Mouse (Mus musculus) forebrain, embryonic 10.5 days (tissue): ENCODE measurements around the gene Foxo6. TPM values are rescaled to one million over a fixed set of nuclear protein-coding genes. Genes with fewer than 3 reads are reported as not detected.
A peak's percentile ranks its signal among the peaks of the same experiment; 100 is the strongest.

ENCODE experiments used
- DNase-seq: peaks from one replicate; pipeline ENCODE4 v3.0.0-alpha.2; 2017; ENCODE audit warnings: low spot score; ENCODE audit errors: extremely low spot score
- H3K27ac ChIP-seq: fragments of 300-500 bp; sonication (generic); 2 replicates; pipeline ENCODE4 v1.5.1; 2016; ENCODE audit warnings: mild to moderate bottlenecking
- H3K27me3 ChIP-seq: fragments of 300-500 bp; sonication (generic); 2 replicates; pipeline ENCODE4 v1.6.1; 2016; ENCODE audit warnings: mild to moderate bottlenecking; ENCODE audit not compliant: poor library complexity, severe bottlenecking
- H3K36me3 ChIP-seq: fragments of 300-500 bp; sonication (generic); replicated peaks from 2 replicates; pipeline ENCODE4 v1.6.1; 2016; ENCODE audit warnings: mild to moderate bottlenecking, moderate library complexity
- H3K4me1 ChIP-seq: fragments of 300-500 bp; sonication (generic); 2 replicates; pipeline ENCODE4 v1.6.1; 2016
- H3K4me3 ChIP-seq: fragments of 300-500 bp; sonication (generic); 2 replicates; pipeline ENCODE4 v1.5.1; 2016; ENCODE audit warnings: mild to moderate bottlenecking, moderate library complexity
- H3K9me3 ChIP-seq: fragments of 300-500 bp; sonication (generic); 2 replicates; pipeline ENCODE4 v1.6.1; 2016; ENCODE audit warnings: mild to moderate bottlenecking, moderate library complexity
- WGBS: fragments of 180-500 bp; shearing (Covaris S2); methylation state at CpG from one replicate; pipeline ENCODE4 v1.1.7; 2016; 5-methylcytosine and 5-hydroxymethylcytosine counted together
- polyA plus RNA-seq: library from polyadenylated mRNA; unstranded; fragments of >200 nt; fragmentation: Nextera tagmentation; extraction: Ambion mirVana; gene quantifications from 2 replicates; pipeline ENCODE4 v1.2.1, GENCODE M21; 2016

Foxo6 gene
- polyA plus RNA-seq, 1 experiment from 2014 or later = 0.06 TPM

DNA sequence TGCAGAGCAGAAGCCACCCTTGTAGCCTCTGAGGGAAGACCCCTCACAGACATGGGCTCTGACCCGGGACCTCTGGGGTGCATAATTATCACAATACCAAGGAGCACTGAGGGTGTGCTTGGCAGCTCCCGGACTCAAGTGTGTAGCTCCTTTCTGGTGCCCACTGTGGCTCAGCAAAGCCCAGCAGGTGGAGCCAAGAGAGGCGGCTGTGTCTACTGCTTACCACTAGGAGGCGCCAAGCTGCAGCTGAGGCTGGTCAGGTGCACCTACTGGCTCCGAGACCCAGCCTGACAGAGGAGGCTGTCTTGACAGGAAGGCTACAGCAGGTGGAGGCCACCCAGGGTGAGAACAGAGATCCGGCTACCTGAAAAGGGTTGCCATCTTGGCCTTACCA, 56.9 kb downstream of the Foxo6 start:
- Histone ChIP-seq H3K27me3 (peaks cover 49% of the 10 kb centered on the region), H3K27ac (no peak overlapping the region), H3K36me3 (no peaks in the 10 kb centered on the region), H3K4me1 (no peaks in the 10 kb centered on the region), H3K9me3 (no peaks in the 10 kb centered on the region), H3K4me3 (no peak overlapping the region)
- 15% methylated on average over 6 of the region's 6 CpGs for WGBS
- DNase-seq = peak; percentile 71

DNA sequence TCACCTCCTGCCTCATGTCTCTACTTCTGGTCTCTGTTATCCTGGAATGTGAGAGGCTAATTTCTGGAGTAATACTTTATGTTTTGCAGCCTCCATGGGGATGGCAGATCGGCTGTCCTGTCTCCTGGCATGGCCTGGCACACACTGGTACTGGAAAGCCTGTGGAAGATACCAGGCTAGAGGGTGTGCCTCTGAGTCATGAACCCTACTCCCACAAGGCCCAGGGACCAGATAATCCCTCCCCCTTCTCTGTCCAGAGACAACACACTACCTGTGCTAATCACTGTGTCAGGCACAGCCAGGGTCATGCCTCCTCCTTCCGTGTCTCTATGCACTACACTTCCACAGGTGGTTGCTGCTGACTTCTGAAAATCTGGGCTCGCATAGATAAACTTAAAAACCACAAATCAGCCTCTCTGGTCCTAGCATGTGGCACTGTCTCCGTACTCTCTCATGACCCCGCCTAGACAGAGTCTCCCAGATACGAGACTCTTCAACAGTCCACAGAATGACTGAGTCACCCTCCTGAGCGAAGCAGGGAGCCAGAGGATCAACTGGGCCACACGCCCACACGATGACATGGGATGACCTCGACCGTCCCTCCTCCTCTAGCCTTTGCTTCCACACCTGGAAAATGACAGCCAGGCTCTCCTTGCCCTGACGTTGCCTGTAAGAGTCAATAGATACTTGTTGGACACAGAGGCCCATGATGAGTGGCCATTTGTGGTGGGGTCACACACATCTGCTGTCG, 57.5 kb downstream of the Foxo6 start:
- WGBS = 76% methylated on average over 13 of the region's 13 CpGs

DNA sequence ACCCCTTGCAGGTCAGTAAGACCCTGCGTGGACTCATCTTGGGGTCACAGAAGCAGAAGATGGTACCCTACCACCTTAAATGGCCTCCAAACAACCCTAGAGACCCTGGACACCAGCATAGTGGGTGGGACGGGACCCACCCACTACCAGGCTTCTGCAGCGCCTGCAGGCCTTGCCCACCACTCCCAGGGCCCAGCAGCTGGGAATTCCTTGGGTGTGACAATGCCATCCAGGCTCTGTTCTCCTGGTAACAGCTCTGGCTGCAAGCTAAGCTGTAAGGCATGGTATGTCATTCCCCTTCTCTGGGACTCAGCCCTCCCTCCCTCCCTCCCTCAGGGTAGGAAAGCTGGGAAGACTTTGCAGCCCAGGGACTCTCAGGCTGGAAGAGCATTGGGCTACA, 58.5 kb downstream of the Foxo6 start:
- Histone ChIP-seq H3K9me3 (no peaks in the 10 kb centered on the region), H3K27me3 (peaks cover 54% of the 10 kb centered on the region), H3K4me3 (no peak overlapping the region), H3K27ac (no peak overlapping the region), H3K4me1 (no peaks in the 10 kb centered on the region), H3K36me3 (no peaks in the 10 kb centered on the region)
- WGBS = 81% methylated on average over 3 of the region's 3 CpGs
- no peak for DNase-seq

More for the DNA sequence above, 57.5 kb downstream of the Foxo6 start:
- H3K27me3 ChIP-seq = peaks cover 49% of the 10 kb centered on the region
- no peak overlapping the region for H3K27ac ChIP-seq
- no peaks in the 10 kb centered on the region for H3K36me3 ChIP-seq
- H3K9me3 ChIP-seq = no peaks in the 10 kb centered on the region
- H3K4me1 ChIP-seq = no peaks in the 10 kb centered on the region
- no peak for DNase-seq
- no peak overlapping the region for H3K4me3 ChIP-seq

DNA sequence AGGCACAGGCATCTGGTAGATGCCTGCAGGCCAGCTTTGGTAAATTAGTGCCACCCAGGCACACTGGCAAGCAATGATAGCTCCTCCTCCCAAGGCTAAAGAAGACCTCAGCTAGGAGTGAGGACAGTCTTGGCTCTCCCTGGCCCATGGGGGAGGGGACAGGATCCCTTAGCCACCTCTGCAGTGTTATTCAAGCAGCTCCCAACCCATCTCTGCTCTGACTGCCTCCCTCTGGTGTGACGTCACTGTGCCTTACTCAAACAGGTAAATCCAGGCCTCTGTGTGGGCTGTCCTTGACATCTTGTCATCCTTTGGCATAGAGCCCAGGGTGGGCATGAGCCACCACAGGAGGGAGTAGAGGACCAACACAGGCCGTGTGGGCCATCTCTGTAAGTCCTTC, 59.9 kb downstream of the Foxo6 start:
- no peaks in the 10 kb centered on the region for H3K36me3 ChIP-seq
- no peak overlapping the region for H3K27ac ChIP-seq
- no peak for DNase-seq
- peaks cover 5% of the 10 kb centered on the region; the same call in 1 of the 2 replicates for H3K4me1 ChIP-seq
- peaks cover 53% of the 10 kb centered on the region for H3K27me3 ChIP-seq
- H3K9me3 ChIP-seq = no peaks in the 10 kb centered on the region
- 51% methylated on average over 2 of the region's 2 CpGs for WGBS
- H3K4me3 ChIP-seq = no peak overlapping the region

DNA sequence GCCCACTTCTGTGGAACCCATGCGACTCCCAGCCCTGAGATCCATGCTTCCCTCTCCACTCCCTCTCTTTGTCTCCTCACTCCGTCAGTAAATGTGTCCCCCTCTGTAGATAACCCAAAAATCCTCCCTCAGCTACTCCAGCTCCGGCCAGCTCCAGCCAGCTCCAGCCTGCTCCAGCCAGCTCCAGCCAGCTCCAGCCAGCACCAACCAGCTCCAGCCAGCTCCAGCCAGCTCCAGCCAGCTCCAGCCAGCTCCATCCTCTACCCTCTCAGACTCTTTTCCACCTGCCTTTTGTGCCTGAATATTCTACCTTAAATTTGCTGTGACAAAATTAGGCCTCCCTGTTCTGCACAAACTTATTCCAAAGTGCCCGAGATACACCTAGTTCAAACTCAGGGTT, 60.5 kb downstream of the Foxo6 start:
- Histone ChIP-seq H3K4me3 (no peak overlapping the region), H3K27me3 (peaks cover 50% of the 10 kb centered on the region), H3K9me3 (no peaks in the 10 kb centered on the region), H3K27ac (peak overlapping the region; percentile 65), H3K4me1 (peaks cover 5% of the 10 kb centered on the region; the same call in 1 of the 2 replicates), H3K36me3 (no peaks in the 10 kb centered on the region)
- DNase-seq = no peak
- WGBS = 74% methylated on average over 4 of the region's 4 CpGs

DNA sequence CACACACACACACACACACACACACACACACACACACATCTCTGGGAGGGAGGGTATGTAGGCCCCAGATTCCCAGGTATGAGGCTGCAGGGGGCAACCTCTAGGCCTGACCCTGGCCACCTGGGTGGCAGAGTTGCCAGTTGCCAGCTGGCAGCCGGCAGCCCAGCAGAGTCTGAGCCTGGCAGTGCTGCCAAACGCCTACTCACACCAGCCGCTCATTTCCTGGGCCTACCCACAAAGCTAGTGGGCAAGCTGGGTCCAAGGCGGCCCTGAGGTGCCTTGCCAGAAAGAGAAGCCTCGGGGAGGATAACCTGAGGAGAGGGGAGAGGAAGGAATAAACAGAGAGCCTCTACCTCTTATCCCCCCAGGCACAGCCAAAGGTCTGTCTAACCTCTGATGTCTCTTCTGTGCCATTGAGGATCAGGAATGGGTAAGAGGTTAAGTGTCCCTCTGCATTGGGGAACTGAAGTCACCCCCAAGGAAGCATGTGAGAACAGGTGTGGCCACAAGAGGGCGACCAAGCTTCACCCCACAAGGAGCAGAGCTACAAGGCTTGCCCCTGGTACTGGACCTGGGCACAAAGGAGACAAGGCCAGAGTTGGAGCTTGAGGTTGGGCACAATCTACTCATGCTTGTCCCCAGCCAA, 61.9 kb downstream of the Foxo6 start:
- Histone ChIP-seq H3K4me3 (no peak overlapping the region), H3K27ac (no peak overlapping the region), H3K36me3 (no peaks in the 10 kb centered on the region), H3K4me1 (peaks cover 5% of the 10 kb centered on the region; the same call in 1 of the 2 replicates), H3K27me3 (peaks cover 43% of the 10 kb centered on the region), H3K9me3 (no peaks in the 10 kb centered on the region)
- DNase-seq = peak; percentile 75
- 65% methylated on average over 6 of the region's 6 CpGs for WGBS

DNA sequence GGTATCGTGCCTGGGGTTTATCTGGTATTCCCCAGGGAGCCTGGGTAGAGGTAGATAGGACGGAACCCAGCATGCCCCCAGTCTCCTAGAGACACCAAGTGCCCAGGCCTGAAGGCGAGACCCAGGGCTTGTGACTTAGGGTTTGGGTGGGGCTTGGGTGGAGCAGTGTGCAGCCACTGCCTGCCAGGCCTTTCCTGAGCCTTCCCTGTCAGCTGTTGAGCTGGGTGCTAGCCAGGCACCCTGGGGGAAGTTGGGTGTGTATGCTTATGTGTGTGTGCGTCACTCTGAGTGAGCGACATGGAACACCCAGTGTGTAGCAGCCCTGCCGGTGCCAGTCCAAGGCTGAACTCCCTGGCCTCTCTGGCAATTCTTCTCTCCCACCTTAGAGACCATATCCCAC, 63.3 kb downstream of the Foxo6 start:
- no peak overlapping the region for H3K4me3 ChIP-seq
- H3K27ac ChIP-seq = no peak overlapping the region
- no peaks in the 10 kb centered on the region for H3K9me3 ChIP-seq
- WGBS = 88% methylated on average over 6 of the region's 6 CpGs
- H3K27me3 ChIP-seq = peaks cover 35% of the 10 kb centered on the region
- no peaks in the 10 kb centered on the region for H3K36me3 ChIP-seq
- no peak for DNase-seq
- H3K4me1 ChIP-seq = peaks cover 5% of the 10 kb centered on the region; the same call in 1 of the 2 replicates

DNA sequence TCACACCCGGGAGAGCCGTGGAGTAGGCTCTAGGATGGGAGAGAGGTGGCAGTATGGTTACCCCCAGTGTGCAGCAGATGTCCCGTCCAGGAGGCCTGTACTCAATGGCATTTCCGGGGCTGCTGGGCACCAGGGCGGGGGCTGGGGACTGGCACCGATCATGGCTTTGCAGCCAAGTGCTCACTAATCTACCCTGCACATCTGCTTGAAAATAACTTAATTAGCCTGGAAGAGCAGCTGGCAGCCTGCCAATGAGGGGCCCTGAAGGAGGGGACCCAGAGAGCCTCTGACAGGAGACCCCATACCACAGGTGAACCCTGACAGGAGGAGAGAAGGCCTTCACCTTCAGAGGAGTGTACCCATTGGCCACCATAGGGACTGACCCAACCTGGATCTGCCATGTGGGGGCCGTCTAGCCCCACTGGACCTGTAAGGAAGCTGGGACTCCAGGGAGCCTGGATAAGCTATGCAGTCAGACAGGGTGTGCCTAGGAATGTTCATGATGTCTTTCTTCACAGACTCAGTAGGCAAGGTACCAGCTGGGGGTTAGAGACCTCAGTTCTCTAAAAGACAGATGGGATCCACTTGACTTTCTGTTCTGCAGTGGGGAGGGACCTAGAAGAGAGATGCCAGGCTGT, 63.9 kb downstream of the Foxo6 start:
- H3K4me1 ChIP-seq = peaks cover 5% of the 10 kb centered on the region; the same call in 1 of the 2 replicates
- no peak overlapping the region for H3K4me3 ChIP-seq
- no peak overlapping the region for H3K27ac ChIP-seq
- no peaks in the 10 kb centered on the region for H3K36me3 ChIP-seq
- H3K9me3 ChIP-seq = no peaks in the 10 kb centered on the region
- H3K27me3 ChIP-seq = peaks cover 30% of the 10 kb centered on the region
- WGBS = 83% methylated on average over 7 of the region's 7 CpGs
- no peak for DNase-seq

DNA sequence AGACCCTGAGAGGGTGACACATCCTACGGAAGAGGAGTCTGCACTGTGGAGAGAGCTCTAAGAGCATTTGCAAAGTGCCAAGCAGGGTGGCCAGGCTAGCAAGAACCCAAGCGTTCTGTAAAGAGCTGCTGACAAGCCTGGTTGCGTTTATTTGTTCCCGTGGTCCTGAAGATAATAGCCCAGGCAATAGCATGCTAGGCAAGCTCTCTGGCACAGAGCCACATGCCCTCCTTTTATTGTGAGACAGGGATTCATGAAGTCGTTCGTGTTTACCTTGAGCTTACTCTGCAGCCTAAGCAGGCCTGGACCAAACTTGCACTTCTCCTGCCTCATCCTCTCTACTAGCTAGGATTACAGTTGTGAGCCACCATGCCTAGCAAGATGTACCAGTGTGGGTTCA, 65.4 kb downstream of the Foxo6 start:
- peaks cover 5% of the 10 kb centered on the region; the same call in 1 of the 2 replicates for H3K4me1 ChIP-seq
- no peaks in the 10 kb centered on the region for H3K9me3 ChIP-seq
- WGBS = 85% methylated on average over 6 of the region's 6 CpGs
- H3K27ac ChIP-seq = no peak overlapping the region
- H3K27me3 ChIP-seq = peaks cover 23% of the 10 kb centered on the region
- no peak overlapping the region for H3K4me3 ChIP-seq
- no peaks in the 10 kb centered on the region for H3K36me3 ChIP-seq
- no peak for DNase-seq

DNA sequence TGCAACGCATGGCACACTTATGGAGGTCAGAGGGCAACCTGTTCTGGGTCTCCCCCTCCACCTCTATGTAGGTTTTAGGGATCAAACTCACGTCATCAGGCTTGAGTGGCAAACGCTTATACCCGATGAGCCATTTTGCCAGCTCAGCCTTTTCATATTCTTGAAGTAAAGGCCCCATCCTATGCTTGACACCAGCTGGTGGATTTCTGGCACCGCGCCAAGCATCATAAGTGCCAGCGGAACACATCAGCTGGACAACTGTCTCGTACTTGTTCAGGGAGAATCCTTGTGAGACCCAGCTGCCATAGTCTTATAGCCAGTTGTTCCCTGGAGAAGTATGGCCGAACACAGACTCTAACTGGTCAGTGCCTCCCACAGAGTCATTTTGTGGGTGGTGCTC, 68.3 kb downstream of the Foxo6 start:
- Histone ChIP-seq H3K36me3 (no peaks in the 10 kb centered on the region), H3K4me1 (peaks cover 10% of the 10 kb centered on the region), H3K4me3 (no peak overlapping the region), H3K27me3 (peaks cover 29% of the 10 kb centered on the region), H3K27ac (no peak overlapping the region), H3K9me3 (no peaks in the 10 kb centered on the region)
- 90% methylated on average over 9 of the region's 9 CpGs for WGBS
- DNase-seq = no peak

Other genes with a start within 250 kb of the Foxo6 start
- not detected in 2 replicates for gene AL607142.1, start 222.4 kb downstream of the Foxo6 start, polyA plus RNA-seq
- gene Edn2, start 126.1 kb downstream of the Foxo6 start, polyA plus RNA-seq = not detected in 2 replicates
- gene Scmh1, start 117.9 kb upstream of the Foxo6 start, polyA plus RNA-seq = 31.0 and 31.4 TPM in 2 replicates
- gene Slfnl1, start 244.9 kb upstream of the Foxo6 start, polyA plus RNA-seq = not detected in 2 replicates